Mouse (Mus musculus): ENCODE data around the gene Gpatch2l.
A peak's percentile ranks its signal among the peaks of the same experiment; 100 is the strongest.

DNA sequence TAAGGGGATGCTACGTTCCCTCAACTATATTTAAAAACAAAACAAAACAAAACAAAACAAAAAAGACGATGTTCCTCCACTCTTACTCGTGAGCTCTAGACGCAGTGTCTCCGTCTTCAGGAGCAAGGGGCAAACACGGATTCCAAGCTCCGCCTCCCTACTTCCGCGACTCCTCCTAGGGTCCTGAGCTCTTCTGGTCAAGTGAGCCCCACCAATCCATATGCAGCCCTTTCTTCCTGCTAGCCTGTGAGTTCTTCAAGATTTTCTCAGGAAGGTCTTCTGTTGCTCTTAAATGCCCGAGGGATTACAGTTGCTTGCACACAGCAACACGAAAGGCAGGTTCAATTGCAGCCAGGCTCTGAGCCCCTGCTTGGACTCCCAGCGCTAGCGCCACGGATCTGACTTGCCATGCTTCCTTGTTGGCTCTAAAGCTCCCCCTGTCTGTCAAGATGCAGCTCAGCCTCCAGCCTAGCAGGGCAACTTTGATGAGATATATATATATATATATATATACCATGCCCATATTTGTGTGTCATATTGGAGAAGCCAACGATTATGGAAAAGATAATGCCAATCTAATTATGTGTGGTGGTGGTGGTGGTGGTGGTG is 64.1 kb downstream of the Gpatch2l start:
- TF ChIP-seq POLR2A (IDR thresholded peaks at IDR 0.05; ENCODE audit: borderline replicate concordance, extremely low read depth, low read depth, low read length) (no peak), CTCF (IDR thresholded peaks at IDR 0.05; ENCODE audit: insufficient read depth, low read length) (peak; percentile 46; the same call in 1 of the 2 replicates)

Measured in lung, adult 2 months (tissue).